Mouse (Mus musculus): ENCODE measurements at regions not wholly inside any gene's neighbourhood (a gene's known extent, or its start where the extent isn't known, plus 50 kb on each side); places are given as distances from the start of the nearest gene placed in this dataset.
A peak's percentile ranks its signal among the peaks of the same experiment; 100 is the strongest.

GRCm38 (mm10) chr11:117567961-117568605 lies 83.9 kb downstream of the Gm11733 start:
- H3K4me3 ChIP-seq = no peak overlapping the region
- H3K4me1 ChIP-seq = peaks cover 23% of the 10 kb centered on the region
- WGBS = 82% methylated on average over 9 of the region's 9 CpGs
- ATAC-seq (ENCODE audit: low FRiP score, low read depth) = 0 out of 2 replicates have a peak, but pooled peaks have one; percentile 32
- H3K9me3 ChIP-seq = 0 out of 2 replicates have a peak, but pooled peaks cover 3% of the 10 kb centered on the region
- no peaks in the 10 kb centered on the region for H3K36me3 ChIP-seq
- 0 out of 2 replicates have a peak overlapping the region, but pooled peaks have one; percentile 3 for H3K4me2 ChIP-seq (replicated peaks)
- no peaks in the 10 kb centered on the region for H3K27me3 ChIP-seq
- H3K27ac ChIP-seq = peak overlapping the region; percentile 70
- no peak overlapping the region for H3K9ac ChIP-seq

- Histone ChIP-seq H3K36me3 (no peaks in the 10 kb centered on the region), H3K9ac (0 out of 2 replicates have a peak overlapping the region, but pooled peaks have one; percentile 31), H3K9me3 (0 out of 2 replicates have a peak, but pooled peaks cover 3% of the 10 kb centered on the region), H3K4me3 (no peak overlapping the region), H3K4me2 (replicated peaks) (0 out of 2 replicates have a peak overlapping the region, but pooled peaks have one; percentile 3), H3K27ac (peak overlapping the region; percentile 70), H3K27me3 (no peaks in the 10 kb centered on the region), H3K4me1 (peaks cover 24% of the 10 kb centered on the region)
- 0 out of 2 replicates have a peak, but pooled peaks have one; percentile 11 for ATAC-seq (ENCODE audit: low FRiP score, low read depth)
- WGBS = 54% methylated on average over 9 of the region's 9 CpGs
Measured at GRCm38 (mm10) chr11:117568606-117568991, 84.4 kb downstream of the Gm11733 start.

GRCm38 (mm10) chr11:117569566-117570101 lies 84.5 kb upstream of the Tnrc6c start:
- Histone ChIP-seq H3K27ac (no peak overlapping the region), H3K4me1 (peaks cover 28% of the 10 kb centered on the region), H3K4me2 (replicated peaks) (no peak overlapping the region), H3K9me3 (0 out of 2 replicates have a peak, but pooled peaks cover 3% of the 10 kb centered on the region), H3K27me3 (no peaks in the 10 kb centered on the region), H3K9ac (no peak overlapping the region), H3K4me3 (no peak overlapping the region), H3K36me3 (no peaks in the 10 kb centered on the region)
- no peak for ATAC-seq (ENCODE audit: low FRiP score, low read depth)
- 73% methylated on average over 8 of the region's 8 CpGs for WGBS

DNA sequence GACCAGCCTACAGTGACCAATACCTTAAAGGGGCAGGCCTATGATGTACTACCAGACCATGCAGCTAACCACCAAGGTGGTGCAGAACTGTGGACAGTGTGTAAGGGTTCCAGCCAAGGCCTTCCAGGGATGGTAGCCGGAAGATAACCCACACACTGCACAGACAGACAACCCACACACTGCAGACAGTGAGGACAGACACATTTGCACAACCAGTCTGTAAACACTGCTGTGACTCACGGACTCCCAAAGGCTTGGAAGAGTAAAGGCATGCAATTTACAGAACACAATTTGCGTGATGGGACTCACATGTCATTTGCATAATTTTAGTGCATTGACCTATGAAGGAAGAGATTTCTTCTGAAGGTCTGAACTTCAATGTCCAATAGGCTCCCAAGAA lies 82.2 kb upstream of the Tnrc6c start:
- Histone ChIP-seq H3K27me3 (no peaks in the 10 kb centered on the region), H3K9ac (no peak overlapping the region), H3K9me3 (no peaks in the 10 kb centered on the region), H3K27ac (no peak overlapping the region), H3K4me2 (replicated peaks) (no peak overlapping the region), H3K4me1 (peaks cover 28% of the 10 kb centered on the region), H3K4me3 (no peak overlapping the region), H3K36me3 (no peaks in the 10 kb centered on the region)
- 85% methylated on average over 3 of the region's 3 CpGs for WGBS
- no peak for ATAC-seq (ENCODE audit: low FRiP score, low read depth)

- Histone ChIP-seq H3K4me2 (replicated peaks) (no peak overlapping the region), H3K4me1 (peaks cover 10% of the 10 kb centered on the region), H3K9me3 (no peaks in the 10 kb centered on the region), H3K9ac (no peak overlapping the region), H3K4me3 (no peak overlapping the region), H3K36me3 (no peaks in the 10 kb centered on the region), H3K27me3 (no peaks in the 10 kb centered on the region), H3K27ac (no peak overlapping the region)
- ATAC-seq (ENCODE audit: low FRiP score, low read depth) = no peak
- 61% methylated on average over 3 of the region's 3 CpGs for WGBS
Measured at GRCm38 (mm10) chr11:117574721-117575120, 79.4 kb upstream of the Tnrc6c start.

- Histone ChIP-seq H3K9ac (no peak overlapping the region), H3K36me3 (no peaks in the 10 kb centered on the region), H3K27me3 (no peaks in the 10 kb centered on the region), H3K4me3 (no peak overlapping the region), H3K4me1 (no peaks in the 10 kb centered on the region), H3K27ac (no peak overlapping the region), H3K4me2 (replicated peaks) (no peak overlapping the region), H3K9me3 (no peaks in the 10 kb centered on the region)
- no peak for ATAC-seq (ENCODE audit: low FRiP score, low read depth)
- WGBS = 90% methylated on average over 2 of the region's 2 CpGs
Measured at GRCm38 (mm10) chr11:117579121-117579520, 75.0 kb upstream of the Tnrc6c start.

GRCm38 (mm10) chr11:117579720-117580119 lies 74.4 kb upstream of the Tnrc6c start:
- H3K27me3 ChIP-seq = no peaks in the 10 kb centered on the region
- H3K4me3 ChIP-seq = no peak overlapping the region
- H3K36me3 ChIP-seq = no peaks in the 10 kb centered on the region
- H3K9me3 ChIP-seq = no peaks in the 10 kb centered on the region
- H3K4me2 ChIP-seq (replicated peaks) = no peak overlapping the region
- no peak for ATAC-seq (ENCODE audit: low FRiP score, low read depth)
- H3K9ac ChIP-seq = no peak overlapping the region
- 39% methylated on average over 3 of the region's 3 CpGs for WGBS
- H3K27ac ChIP-seq = no peak overlapping the region
- H3K4me1 ChIP-seq = no peaks in the 10 kb centered on the region

- Histone ChIP-seq H3K9me3 (peaks cover 14% of the 10 kb centered on the region; the same call in 1 of the 2 replicates), H3K4me3 (no peak overlapping the region), H3K36me3 (no peaks in the 10 kb centered on the region), H3K4me2 (replicated peaks) (no peak overlapping the region), H3K4me1 (peaks cover 5% of the 10 kb centered on the region; the same call in 1 of the 2 replicates), H3K9ac (no peak overlapping the region), H3K27me3 (no peaks in the 10 kb centered on the region), H3K27ac (no peak overlapping the region)
- no peak for ATAC-seq (ENCODE audit: low FRiP score, low read depth)
- WGBS = 91% methylated on average over 8 of the region's 8 CpGs
Measured at GRCm38 (mm10) chr11:117583478-117583877, 70.6 kb upstream of the Tnrc6c start.

DNA sequence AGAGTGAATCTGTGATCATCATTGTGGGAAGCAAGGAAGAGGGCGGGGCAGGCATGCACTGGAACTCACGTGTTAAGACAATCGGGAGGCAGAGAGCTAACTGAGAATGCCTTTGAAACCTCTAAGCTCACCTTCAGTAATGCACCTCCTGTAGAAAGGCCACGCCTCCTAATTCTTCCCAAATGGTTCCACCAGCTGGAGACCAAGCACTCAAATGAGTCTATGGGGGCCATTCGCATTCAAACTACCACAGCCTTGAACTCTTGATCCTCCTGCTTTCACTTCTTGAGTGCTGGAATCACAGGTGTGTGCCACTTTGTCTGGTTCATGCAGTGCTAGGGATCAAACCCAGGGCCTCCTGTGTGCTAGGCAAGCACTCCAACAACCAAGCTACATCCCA lies 68.5 kb upstream of the Tnrc6c start:
- no peaks in the 10 kb centered on the region for H3K27me3 ChIP-seq
- no peak for ATAC-seq (ENCODE audit: low FRiP score, low read depth)
- no peak overlapping the region for H3K4me2 ChIP-seq (replicated peaks)
- peaks cover 14% of the 10 kb centered on the region; the same call in 1 of the 2 replicates for H3K9me3 ChIP-seq
- no peak overlapping the region for H3K27ac ChIP-seq
- 90% methylated on average over 5 of the region's 5 CpGs for WGBS
- H3K4me3 ChIP-seq = no peak overlapping the region
- H3K36me3 ChIP-seq = no peaks in the 10 kb centered on the region
- H3K4me1 ChIP-seq = peaks cover 11% of the 10 kb centered on the region; the same call in 1 of the 2 replicates
- no peak overlapping the region for H3K9ac ChIP-seq

DNA sequence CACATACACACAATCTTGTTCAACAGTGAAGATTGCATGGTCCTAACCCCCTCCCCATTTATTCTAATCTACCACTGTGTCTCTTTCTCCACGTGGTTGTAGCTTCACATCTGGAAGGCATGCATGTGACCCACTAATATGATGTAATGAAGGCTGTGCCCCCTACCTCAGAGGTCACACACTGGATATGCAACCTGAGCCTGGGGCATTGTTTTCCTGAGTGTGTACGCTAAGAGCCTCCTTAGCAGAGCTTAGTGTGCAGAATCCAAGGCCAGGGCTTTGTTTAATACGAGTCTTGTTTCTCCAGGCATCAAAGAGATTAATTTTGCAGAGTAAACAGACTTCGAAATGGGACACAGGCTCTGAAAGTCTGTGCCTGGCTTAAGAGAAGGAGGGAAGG lies 68.0 kb upstream of the Tnrc6c start:
- no peaks in the 10 kb centered on the region for H3K27me3 ChIP-seq
- peaks cover 11% of the 10 kb centered on the region; the same call in 1 of the 2 replicates for H3K4me1 ChIP-seq
- WGBS = 28% methylated on average over 4 of the region's 4 CpGs
- H3K27ac ChIP-seq = no peak overlapping the region
- H3K9me3 ChIP-seq = peaks cover 19% of the 10 kb centered on the region; the same call in 1 of the 2 replicates
- no peak overlapping the region for H3K4me3 ChIP-seq
- ATAC-seq (ENCODE audit: low FRiP score, low read depth) = no peak
- H3K36me3 ChIP-seq = no peaks in the 10 kb centered on the region
- H3K4me2 ChIP-seq (replicated peaks) = no peak overlapping the region
- no peak overlapping the region for H3K9ac ChIP-seq

DNA sequence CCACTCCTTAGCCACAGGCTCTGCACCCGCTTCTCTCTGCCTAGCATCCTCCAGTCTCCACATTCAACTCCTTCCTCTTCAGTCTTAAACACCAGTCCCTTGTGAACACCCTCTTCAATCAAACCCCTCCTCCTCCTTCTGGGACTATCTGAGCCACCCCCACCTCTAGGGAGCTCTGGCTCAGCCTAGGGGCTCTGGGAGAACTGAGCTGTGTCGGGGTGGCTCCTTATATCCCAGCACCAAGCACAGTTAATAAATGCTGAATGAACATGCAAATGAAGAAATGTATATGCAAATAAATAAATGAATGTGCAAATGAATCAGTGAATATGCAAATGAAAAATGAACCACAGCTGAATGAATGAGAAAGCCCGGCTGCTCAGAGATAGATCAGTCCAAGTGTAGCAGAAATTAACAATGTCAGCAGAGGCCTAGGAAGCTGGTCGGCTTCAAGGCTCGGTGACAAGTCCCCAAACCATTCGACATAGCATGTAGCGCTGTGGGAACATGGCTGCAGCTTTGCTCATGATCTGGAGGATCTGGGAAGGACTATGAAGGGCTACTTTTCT lies 67.1 kb upstream of the Tnrc6c start:
- Histone ChIP-seq H3K4me3 (no peak overlapping the region), H3K9me3 (peaks cover 19% of the 10 kb centered on the region; the same call in 1 of the 2 replicates), H3K27ac (no peak overlapping the region), H3K4me2 (replicated peaks) (no peak overlapping the region), H3K9ac (no peak overlapping the region), H3K27me3 (no peaks in the 10 kb centered on the region), H3K4me1 (peaks cover 11% of the 10 kb centered on the region; the same call in 1 of the 2 replicates), H3K36me3 (no peaks in the 10 kb centered on the region)
- 88% methylated on average over 7 of the region's 7 CpGs for WGBS
- no peak for ATAC-seq (ENCODE audit: low FRiP score, low read depth)

GRCm38 (mm10) chr11:117589006-117589405 lies 65.1 kb upstream of the Tnrc6c start:
- Histone ChIP-seq H3K4me2 (replicated peaks) (no peak overlapping the region), H3K4me1 (peaks cover 11% of the 10 kb centered on the region; the same call in 1 of the 2 replicates), H3K9me3 (peaks cover 19% of the 10 kb centered on the region; the same call in 1 of the 2 replicates), H3K27me3 (no peaks in the 10 kb centered on the region), H3K27ac (peak overlapping the region; percentile 39; the same call in 1 of the 2 replicates), H3K9ac (no peak overlapping the region), H3K36me3 (no peaks in the 10 kb centered on the region), H3K4me3 (no peak overlapping the region)
- no peak for ATAC-seq (ENCODE audit: low FRiP score, low read depth)
- WGBS = 75% methylated on average over 8 of the region's 8 CpGs
